Mouse (Mus musculus): Measurements from ENCODE around the gene Auts2. TPM values are rescaled to one million over a fixed set of nuclear protein-coding genes. Genes with fewer than 3 reads are reported as not detected.

The Auts2 gene
- polyA plus RNA-seq, 1 experiment from 2014 or later, result 30.4 TPM

- WGBS, result 60% methylated on average over 10 of the region's 10 CpGs
- ATAC-seq (replicated peaks; ENCODE audit: low FRiP score, low TSS enrichment, low read depth) (no peak), DNase-seq (ENCODE audit: low spot score) (no peak)
- Histone ChIP-seq H3K4me1 (replicated peaks; ENCODE audit: control insufficient read depth, insufficient read depth, low read length) (peaks cover 10% of the 10 kb centered on the region; the same call in 1 of the 2 replicates), H3K4me2 (ENCODE audit: low read length) (no peak overlapping the region), H3K9ac (ENCODE audit: low read length) (no peak overlapping the region), H3K36me3 (ENCODE audit: control insufficient read depth, insufficient read depth, low read length) (no peaks in the 10 kb centered on the region), H3K27me3 (replicated peaks; ENCODE audit: control insufficient read depth, insufficient read depth, low read length) (no peaks in the 10 kb centered on the region), H3K9me3 (ENCODE audit: control insufficient read depth, low read length) (no peaks in the 10 kb centered on the region), H3K4me3 (ENCODE audit: low read depth, low read length) (no peak overlapping the region), H3K27ac (ENCODE audit: low read depth) (no peak overlapping the region)
Observed at GRCm38 (mm10) chr5:132400556-132400955, 142.6 kb downstream of the Auts2 start.

GRCm38 (mm10) chr5:132399486-132399885, 143.7 kb downstream of the Auts2 start:
- H3K27ac ChIP-seq (ENCODE audit: low read depth), result no peak overlapping the region
- ATAC-seq (replicated peaks; ENCODE audit: low FRiP score, low TSS enrichment, low read depth), result no peak

GRCm38 (mm10) chr5:132395922-132396321, 147.2 kb downstream of the Auts2 start:
- ATAC-seq (replicated peaks; ENCODE audit: low FRiP score, low TSS enrichment, low read depth), result no peak
- no peak overlapping the region for H3K4me3 ChIP-seq (ENCODE audit: low read depth, low read length)
- peaks cover 6% of the 10 kb centered on the region; the same call in 1 of the 2 replicates for H3K4me1 ChIP-seq (replicated peaks; ENCODE audit: control insufficient read depth, insufficient read depth, low read length)
- 94% methylated on average over 3 of the region's 3 CpGs for WGBS
- no peaks in the 10 kb centered on the region for H3K27me3 ChIP-seq (replicated peaks; ENCODE audit: control insufficient read depth, insufficient read depth, low read length)
- H3K27ac ChIP-seq (ENCODE audit: low read depth), result no peak overlapping the region
- DNase-seq (ENCODE audit: low spot score), result no peak
- H3K9ac ChIP-seq (ENCODE audit: low read length), result no peak overlapping the region
- H3K4me2 ChIP-seq (ENCODE audit: low read length), result no peak overlapping the region
- H3K36me3 ChIP-seq (ENCODE audit: control insufficient read depth, insufficient read depth, low read length), result no peaks in the 10 kb centered on the region
- H3K9me3 ChIP-seq (ENCODE audit: control insufficient read depth, low read length), result no peaks in the 10 kb centered on the region

More at GRCm38 (mm10) chr5:132399486-132399885, 143.7 kb downstream of the Auts2 start:
- no peak overlapping the region for H3K4me2 ChIP-seq (ENCODE audit: low read length)
- 48% methylated on average over 4 of the region's 4 CpGs for WGBS
- no peaks in the 10 kb centered on the region for H3K27me3 ChIP-seq (replicated peaks; ENCODE audit: control insufficient read depth, insufficient read depth, low read length)
- H3K4me3 ChIP-seq (ENCODE audit: low read depth, low read length), result no peak overlapping the region
- no peaks in the 10 kb centered on the region for H3K36me3 ChIP-seq (ENCODE audit: control insufficient read depth, insufficient read depth, low read length)
- H3K9me3 ChIP-seq (ENCODE audit: control insufficient read depth, low read length), result no peaks in the 10 kb centered on the region
- no peak overlapping the region for H3K9ac ChIP-seq (ENCODE audit: low read length)
- no peak for DNase-seq (ENCODE audit: low spot score)
- peaks cover 10% of the 10 kb centered on the region; the same call in 1 of the 2 replicates for H3K4me1 ChIP-seq (replicated peaks; ENCODE audit: control insufficient read depth, insufficient read depth, low read length)

- Histone ChIP-seq H3K36me3 (ENCODE audit: control insufficient read depth, insufficient read depth, low read length) (no peaks in the 10 kb centered on the region), H3K4me1 (replicated peaks; ENCODE audit: control insufficient read depth, insufficient read depth, low read length) (no peaks in the 10 kb centered on the region), H3K9me3 (ENCODE audit: control insufficient read depth, low read length) (no peaks in the 10 kb centered on the region), H3K27ac (ENCODE audit: low read depth) (no peak overlapping the region), H3K9ac (ENCODE audit: low read length) (no peak overlapping the region), H3K4me2 (ENCODE audit: low read length) (no peak overlapping the region), H3K4me3 (ENCODE audit: low read depth, low read length) (no peak overlapping the region), H3K27me3 (replicated peaks; ENCODE audit: control insufficient read depth, insufficient read depth, low read length) (no peaks in the 10 kb centered on the region)
- WGBS, result 42% methylated on average over 6 of the region's 6 CpGs
- DNase-seq (ENCODE audit: low spot score), result no peak
- no peak for ATAC-seq (replicated peaks; ENCODE audit: low FRiP score, low TSS enrichment, low read depth)
Observed at GRCm38 (mm10) chr5:132394800-132395575, 148.2 kb downstream of the Auts2 start.

GRCm38 (mm10) chr5:132391831-132392763, 151.0 kb downstream of the Auts2 start:
- no peak overlapping the region for H3K27ac ChIP-seq (ENCODE audit: low read depth)
- WGBS, result 77% methylated on average over 14 of the region's 14 CpGs
- no peak overlapping the region for H3K4me2 ChIP-seq (ENCODE audit: low read length)
- no peaks in the 10 kb centered on the region for H3K27me3 ChIP-seq (replicated peaks; ENCODE audit: control insufficient read depth, insufficient read depth, low read length)
- no peaks in the 10 kb centered on the region for H3K9me3 ChIP-seq (ENCODE audit: control insufficient read depth, low read length)
- H3K4me3 ChIP-seq (ENCODE audit: low read depth, low read length), result no peak overlapping the region
- no peaks in the 10 kb centered on the region for H3K36me3 ChIP-seq (ENCODE audit: control insufficient read depth, insufficient read depth, low read length)
- no peak overlapping the region for H3K9ac ChIP-seq (ENCODE audit: low read length)
- DNase-seq (ENCODE audit: low spot score) (no peak), ATAC-seq (replicated peaks; ENCODE audit: low FRiP score, low TSS enrichment, low read depth) (no peak)
- no peaks in the 10 kb centered on the region for H3K4me1 ChIP-seq (replicated peaks; ENCODE audit: control insufficient read depth, insufficient read depth, low read length)

GRCm38 (mm10) chr5:132388746-132389145, 154.4 kb downstream of the Auts2 start:
- WGBS, result 83% methylated on average over 5 of the region's 5 CpGs
- Histone ChIP-seq H3K9ac (ENCODE audit: low read length) (no peak overlapping the region), H3K36me3 (ENCODE audit: control insufficient read depth, insufficient read depth, low read length) (no peaks in the 10 kb centered on the region), H3K27me3 (replicated peaks; ENCODE audit: control insufficient read depth, insufficient read depth, low read length) (no peaks in the 10 kb centered on the region), H3K4me3 (ENCODE audit: low read depth, low read length) (no peak overlapping the region), H3K4me2 (ENCODE audit: low read length) (no peak overlapping the region), H3K27ac (ENCODE audit: low read depth) (no peak overlapping the region), H3K9me3 (ENCODE audit: control insufficient read depth, low read length) (no peaks in the 10 kb centered on the region), H3K4me1 (replicated peaks; ENCODE audit: control insufficient read depth, insufficient read depth, low read length) (no peaks in the 10 kb centered on the region)
- DNase-seq (ENCODE audit: low spot score) (no peak), ATAC-seq (replicated peaks; ENCODE audit: low FRiP score, low TSS enrichment, low read depth) (no peak)

GRCm38 (mm10) chr5:132385244-132385855, 157.8 kb downstream of the Auts2 start:
- Histone ChIP-seq H3K27ac (ENCODE audit: low read depth) (no peak overlapping the region), H3K9me3 (ENCODE audit: control insufficient read depth, low read length) (no peaks in the 10 kb centered on the region), H3K9ac (ENCODE audit: low read length) (no peak overlapping the region), H3K36me3 (ENCODE audit: control insufficient read depth, insufficient read depth, low read length) (no peaks in the 10 kb centered on the region), H3K4me3 (ENCODE audit: low read depth, low read length) (no peak overlapping the region), H3K4me1 (replicated peaks; ENCODE audit: control insufficient read depth, insufficient read depth, low read length) (peaks cover 4% of the 10 kb centered on the region; the same call in 1 of the 2 replicates), H3K27me3 (replicated peaks; ENCODE audit: control insufficient read depth, insufficient read depth, low read length) (no peaks in the 10 kb centered on the region), H3K4me2 (ENCODE audit: low read length) (no peak overlapping the region)
- WGBS, result 42% methylated on average over 4 of the region's 4 CpGs
- ATAC-seq (replicated peaks; ENCODE audit: low FRiP score, low TSS enrichment, low read depth), result no peak
- DNase-seq (ENCODE audit: low spot score), result no peak

GRCm38 (mm10) chr5:132380261-132380660, 162.9 kb downstream of the Auts2 start:
- WGBS, result 35% methylated on average over 5 of the region's 5 CpGs
- H3K9ac ChIP-seq (ENCODE audit: low read length), result no peak overlapping the region
- H3K4me1 ChIP-seq (replicated peaks; ENCODE audit: control insufficient read depth, insufficient read depth, low read length), result peaks cover 6% of the 10 kb centered on the region; the same call in 1 of the 2 replicates
- H3K4me3 ChIP-seq (ENCODE audit: low read depth, low read length), result no peak overlapping the region
- no peak for ATAC-seq (replicated peaks; ENCODE audit: low FRiP score, low TSS enrichment, low read depth)
- DNase-seq (ENCODE audit: low spot score), result no peak
- no peaks in the 10 kb centered on the region for H3K9me3 ChIP-seq (ENCODE audit: control insufficient read depth, low read length)
- H3K36me3 ChIP-seq (ENCODE audit: control insufficient read depth, insufficient read depth, low read length), result no peaks in the 10 kb centered on the region
- H3K27ac ChIP-seq (ENCODE audit: low read depth), result no peak overlapping the region
- no peak overlapping the region for H3K4me2 ChIP-seq (ENCODE audit: low read length)
- H3K27me3 ChIP-seq (replicated peaks; ENCODE audit: control insufficient read depth, insufficient read depth, low read length), result no peaks in the 10 kb centered on the region
